Mouse (Mus musculus) forebrain, embryonic 12.5 days (tissue): ENCODE measurements at regions not wholly inside any gene's neighbourhood (a gene's known extent, or its start where the extent isn't known, plus 50 kb on each side); places are given as distances from the start of the nearest gene placed in this dataset.

ENCODE experiments used
- ATAC-seq: fragments of 200-750 bp; cut with Nextera tagmentation; 2 replicates; pipeline ENCODE4 v1.8.0; 2017; ENCODE audit warnings: moderate TSS enrichment; ENCODE audit not compliant: low FRiP score
- H3K27ac ChIP-seq: fragments of 300-500 bp; sonication (generic); 2 replicates; pipeline ENCODE4 v1.5.1; 2016; ENCODE audit warnings: mild to moderate bottlenecking
- H3K27me3 ChIP-seq: fragments of 300-500 bp; sonication (generic); 2 replicates; pipeline ENCODE4 v1.6.1; 2016; ENCODE audit warnings: mild to moderate bottlenecking
- H3K36me3 ChIP-seq: fragments of 300-500 bp; sonication (generic); replicated peaks from 2 replicates; pipeline ENCODE4 v1.6.1; 2016; ENCODE audit warnings: mild to moderate bottlenecking
- H3K4me1 ChIP-seq: fragments of 300-500 bp; sonication (generic); 2 replicates; pipeline ENCODE4 v1.6.1; 2016
- H3K4me2 ChIP-seq: fragments of 300-500 bp; sonication (generic); 2 replicates; pipeline ENCODE4 v1.6.1; 2016; ENCODE audit warnings: mild to moderate bottlenecking, moderate library complexity
- H3K4me3 ChIP-seq: fragments of 300-500 bp; sonication (generic); replicated peaks from 2 replicates; pipeline ENCODE4 v1.5.1; 2016; ENCODE audit warnings: mild to moderate bottlenecking
- H3K9ac ChIP-seq: fragments of 300-500 bp; sonication (generic); 2 replicates; pipeline ENCODE4 v1.6.1; 2016; ENCODE audit warnings: mild to moderate bottlenecking
- H3K9me3 ChIP-seq: fragments of 300-500 bp; sonication (generic); 2 replicates; pipeline ENCODE4 v1.6.1; 2016
- WGBS: fragments of 180-500 bp; shearing (Covaris S2); methylation state at CpG from one replicate; pipeline ENCODE4 v1.1.7; 2016; 5-methylcytosine and 5-hydroxymethylcytosine counted together

GRCm38 (mm10) chr2:7840612-7841011 is 331.2 kb upstream of the Celf2 start:
- H3K4me2 ChIP-seq, result no peak overlapping the region
- no peak for ATAC-seq
- H3K27ac ChIP-seq, result no peak overlapping the region
- 77% methylated on average over 1 of the region's 1 CpGs for WGBS
- no peaks in the 10 kb centered on the region for H3K4me1 ChIP-seq
- no peak overlapping the region for H3K9ac ChIP-seq
- H3K36me3 ChIP-seq, result no peaks in the 10 kb centered on the region
- H3K4me3 ChIP-seq, result no peak overlapping the region
- H3K9me3 ChIP-seq, result no peaks in the 10 kb centered on the region
- no peaks in the 10 kb centered on the region for H3K27me3 ChIP-seq

GRCm38 (mm10) chr2:7837877-7838276 is 328.5 kb upstream of the Celf2 start:
- ATAC-seq, result no peak
- whole genome bisulfite sequencing, result 73% methylated on average over 3 of the region's 3 CpGs

DNA sequence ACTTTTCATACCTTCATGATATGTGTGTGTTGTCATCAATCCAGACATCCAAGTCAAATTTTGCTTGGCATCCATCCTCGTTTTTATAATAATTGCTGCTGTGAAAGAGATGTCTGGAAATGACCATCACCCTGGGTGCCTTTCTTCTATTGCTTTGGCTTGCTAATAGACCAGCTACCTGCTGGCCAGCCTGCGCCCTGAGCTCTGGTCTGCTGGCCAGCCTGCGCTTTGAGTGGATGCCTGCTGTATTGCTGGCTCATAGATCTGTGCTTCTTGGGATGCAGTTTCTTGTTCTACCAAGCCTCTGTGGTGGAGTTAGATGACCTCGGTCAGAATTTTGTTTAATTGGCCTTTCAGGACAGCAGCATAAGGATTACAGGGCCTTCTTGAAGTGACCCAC is 321.9 kb upstream of the Celf2 start:
- 76% methylated on average over 4 of the region's 4 CpGs for WGBS
- no peaks in the 10 kb centered on the region for H3K4me1 ChIP-seq
- H3K4me3 ChIP-seq, result no peak overlapping the region
- H3K4me2 ChIP-seq, result no peak overlapping the region
- no peaks in the 10 kb centered on the region for H3K9me3 ChIP-seq
- no peak overlapping the region for H3K9ac ChIP-seq
- H3K36me3 ChIP-seq, result no peaks in the 10 kb centered on the region
- no peak for ATAC-seq
- H3K27me3 ChIP-seq, result no peaks in the 10 kb centered on the region
- H3K27ac ChIP-seq, result no peak overlapping the region

More at GRCm38 (mm10) chr2:7837877-7838276, 328.5 kb upstream of the Celf2 start:
- no peaks in the 10 kb centered on the region for H3K27me3 ChIP-seq
- no peak overlapping the region for H3K27ac ChIP-seq
- H3K9ac ChIP-seq, result no peak overlapping the region
- H3K9me3 ChIP-seq, result no peaks in the 10 kb centered on the region
- no peaks in the 10 kb centered on the region for H3K36me3 ChIP-seq
- H3K4me1 ChIP-seq, result no peaks in the 10 kb centered on the region
- H3K4me2 ChIP-seq, result no peak overlapping the region
- H3K4me3 ChIP-seq, result no peak overlapping the region

- H3K4me2 ChIP-seq, result no peak overlapping the region
These were observed 316.9 kb upstream of the Celf2 start for GRCm38 (mm10) chr2:7826272-7826671.

GRCm38 (mm10) chr2:7796415-7796814 is 287.1 kb upstream of the Celf2 start:
- H3K9me3 ChIP-seq, result no peaks in the 10 kb centered on the region
- no peak for ATAC-seq
- no peaks in the 10 kb centered on the region for H3K36me3 ChIP-seq
- H3K4me2 ChIP-seq, result no peak overlapping the region
- H3K27ac ChIP-seq, result no peak overlapping the region
- H3K4me1 ChIP-seq, result no peaks in the 10 kb centered on the region
- no peak overlapping the region for H3K9ac ChIP-seq
- 82% methylated on average over 2 of the region's 2 CpGs for WGBS
- H3K27me3 ChIP-seq, result no peaks in the 10 kb centered on the region
- no peak overlapping the region for H3K4me3 ChIP-seq

More at GRCm38 (mm10) chr2:7826272-7826671, 316.9 kb upstream of the Celf2 start:
- 77% methylated on average over 7 of the region's 7 CpGs for WGBS
- Histone ChIP-seq H3K4me3 (no peak overlapping the region), H3K9me3 (no peaks in the 10 kb centered on the region), H3K4me1 (no peaks in the 10 kb centered on the region), H3K9ac (no peak overlapping the region), H3K27ac (no peak overlapping the region), H3K27me3 (no peaks in the 10 kb centered on the region), H3K36me3 (no peaks in the 10 kb centered on the region)
- no peak for ATAC-seq

DNA sequence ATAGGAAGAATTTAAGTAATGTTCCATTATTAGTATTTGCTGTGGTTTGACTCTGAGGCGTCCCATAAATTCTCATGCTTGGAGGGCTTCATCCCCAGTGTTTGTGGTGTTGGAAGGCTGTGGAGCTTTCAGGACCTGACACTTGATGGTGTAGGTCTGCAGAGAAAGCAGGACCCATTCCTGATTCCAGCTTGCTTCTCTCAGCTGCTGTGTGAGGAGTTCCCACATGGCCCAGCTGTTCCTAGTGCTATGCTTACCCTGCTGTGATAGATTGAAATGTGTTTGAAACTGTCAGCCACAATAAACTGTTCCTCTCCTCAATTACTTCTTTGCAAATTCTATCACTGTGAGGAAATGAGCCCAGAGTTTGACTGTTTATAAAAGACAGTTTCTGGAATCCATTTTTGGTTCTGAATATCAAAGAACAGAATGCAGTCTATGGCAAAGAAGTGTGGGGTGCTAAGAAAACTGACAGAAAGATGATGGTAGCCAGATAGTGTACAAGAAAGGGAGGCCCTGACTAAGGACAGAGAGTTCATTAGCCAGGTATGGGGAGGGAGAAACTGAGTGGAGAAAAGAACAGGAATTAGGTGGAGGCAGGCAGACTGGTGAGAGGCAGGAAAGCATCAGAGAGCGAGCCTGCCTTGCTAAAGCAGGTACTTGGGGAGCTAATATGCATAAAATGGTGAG is 283.2 kb upstream of the Celf2 start:
- no peak overlapping the region for H3K4me3 ChIP-seq
- H3K36me3 ChIP-seq, result no peaks in the 10 kb centered on the region
- no peaks in the 10 kb centered on the region for H3K4me1 ChIP-seq
- H3K9ac ChIP-seq, result no peak overlapping the region
- WGBS, result 85% methylated on average over 2 of the region's 2 CpGs
- no peaks in the 10 kb centered on the region for H3K9me3 ChIP-seq
- H3K27me3 ChIP-seq, result no peaks in the 10 kb centered on the region
- H3K27ac ChIP-seq, result no peak overlapping the region
- no peak for ATAC-seq
- H3K4me2 ChIP-seq, result no peak overlapping the region

DNA sequence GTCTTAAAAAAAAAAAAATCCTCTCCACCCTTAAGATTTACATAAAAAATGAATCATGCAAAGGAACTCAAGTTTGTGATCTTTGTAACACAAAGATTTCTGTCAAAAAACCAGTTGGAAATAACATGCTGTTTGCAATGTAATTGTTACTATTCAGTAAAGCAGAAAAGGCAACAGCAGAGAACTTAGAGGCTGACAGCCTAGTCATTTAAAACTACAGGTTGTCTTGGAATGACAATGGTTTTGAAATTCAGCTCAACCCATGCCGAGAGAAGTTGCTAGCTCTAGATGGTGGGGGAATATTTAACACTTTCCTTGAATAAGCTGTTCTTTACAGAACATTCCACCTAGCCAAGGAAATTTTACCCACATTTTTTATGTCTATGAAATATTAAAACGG is 269.2 kb upstream of the Celf2 start:
- Histone ChIP-seq H3K9me3 (no peaks in the 10 kb centered on the region), H3K4me3 (no peak overlapping the region)

DNA sequence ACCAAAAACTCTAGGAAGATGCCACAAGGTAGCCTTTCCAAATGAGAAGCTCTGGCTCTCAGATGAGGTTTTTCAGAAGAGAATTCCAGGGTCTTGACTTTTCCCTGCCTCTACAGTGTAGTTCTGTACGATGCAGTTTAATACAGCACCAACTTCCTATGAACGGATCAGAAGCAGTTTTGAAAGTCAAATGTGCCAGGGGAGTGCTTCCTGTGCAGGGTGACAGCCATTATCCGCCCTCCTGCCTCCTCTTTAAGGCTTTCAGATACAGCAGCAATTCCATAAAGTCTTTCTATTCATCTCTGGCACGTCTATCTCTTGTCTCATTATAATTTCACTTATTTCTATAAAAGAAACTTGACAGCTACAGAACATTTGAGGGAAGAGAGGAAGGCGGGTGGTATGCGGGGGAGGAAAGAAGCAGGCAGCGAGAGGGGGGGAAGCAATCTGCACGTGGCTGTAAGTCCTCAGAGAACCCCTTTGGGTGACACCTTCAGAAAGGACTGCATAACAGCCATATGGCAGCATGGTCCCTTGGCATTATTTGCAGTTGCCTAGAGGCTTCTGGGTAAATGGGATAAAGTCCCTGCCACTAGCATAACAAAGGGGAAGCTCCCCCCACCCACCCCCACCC is 224.9 kb upstream of the Celf2 start:
- H3K9ac ChIP-seq, result no peak overlapping the region
- 58% methylated on average over 8 of the region's 8 CpGs for WGBS
- H3K27me3 ChIP-seq, result no peaks in the 10 kb centered on the region
- no peaks in the 10 kb centered on the region for H3K36me3 ChIP-seq
- no peak overlapping the region for H3K27ac ChIP-seq
- peaks cover 7% of the 10 kb centered on the region; the same call in 1 of the 2 replicates for H3K4me1 ChIP-seq
- H3K9me3 ChIP-seq, result no peaks in the 10 kb centered on the region
- ATAC-seq, result no peak; the same call in 1 of the 2 replicates
- H3K4me3 ChIP-seq, result no peak overlapping the region
- H3K4me2 ChIP-seq, result no peak overlapping the region

More for the DNA sequence above, 269.2 kb upstream of the Celf2 start:
- no peak overlapping the region for H3K9ac ChIP-seq
- H3K36me3 ChIP-seq, result no peaks in the 10 kb centered on the region
- no peaks in the 10 kb centered on the region for H3K27me3 ChIP-seq
- ATAC-seq, result no peak
- no peak overlapping the region for H3K27ac ChIP-seq
- no peaks in the 10 kb centered on the region for H3K4me1 ChIP-seq
- WGBS, result 50% methylated on average over 2 of the region's 2 CpGs
- H3K4me2 ChIP-seq, result no peak overlapping the region

DNA sequence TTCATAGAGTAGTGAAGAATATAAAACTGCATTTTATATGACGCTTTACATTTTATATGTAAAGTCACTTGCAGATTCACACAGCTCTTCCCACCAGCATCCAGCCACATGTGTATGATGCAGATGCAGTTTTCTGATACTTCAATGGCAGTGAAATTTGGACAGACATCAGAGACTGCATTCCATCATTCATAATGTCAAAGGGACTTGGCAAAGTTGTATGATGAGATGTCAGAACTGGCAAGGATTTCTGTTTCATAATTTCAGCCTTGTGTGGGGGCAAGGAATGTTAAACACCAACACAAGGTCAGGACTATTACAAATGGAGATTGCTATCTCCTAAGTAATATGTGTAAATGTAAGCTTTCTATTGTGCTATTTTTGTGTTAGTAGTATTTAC is 221.6 kb upstream of the Celf2 start:
- H3K9me3 ChIP-seq, result no peaks in the 10 kb centered on the region
- no peak for ATAC-seq
- no peak overlapping the region for H3K9ac ChIP-seq
- H3K4me1 ChIP-seq, result peaks cover 7% of the 10 kb centered on the region; the same call in 1 of the 2 replicates
- H3K4me3 ChIP-seq, result no peak overlapping the region
- no peak overlapping the region for H3K4me2 ChIP-seq
- no peaks in the 10 kb centered on the region for H3K36me3 ChIP-seq
- no peaks in the 10 kb centered on the region for H3K27me3 ChIP-seq
- WGBS, result 93% methylated on average over 1 of the region's 1 CpGs
- no peak overlapping the region for H3K27ac ChIP-seq

- H3K9me3 ChIP-seq, result no peaks in the 10 kb centered on the region
- no peak overlapping the region for H3K27ac ChIP-seq
- H3K9ac ChIP-seq, result no peak overlapping the region
- H3K27me3 ChIP-seq, result no peaks in the 10 kb centered on the region
- ATAC-seq, result no peak
- no peaks in the 10 kb centered on the region for H3K36me3 ChIP-seq
- no peak overlapping the region for H3K4me3 ChIP-seq
- H3K4me2 ChIP-seq, result no peak overlapping the region
- WGBS, result 90% methylated on average over 10 of the region's 10 CpGs
- no peaks in the 10 kb centered on the region for H3K4me1 ChIP-seq
These were observed 213.0 kb upstream of the Celf2 start for GRCm38 (mm10) chr2:7722283-7722935.

- no peaks in the 10 kb centered on the region for H3K27me3 ChIP-seq
- no peak for ATAC-seq
- H3K27ac ChIP-seq, result no peak overlapping the region
- no peak overlapping the region for H3K9ac ChIP-seq
- H3K36me3 ChIP-seq, result no peaks in the 10 kb centered on the region
- WGBS, result 71% methylated on average over 1 of the region's 1 CpGs
- H3K9me3 ChIP-seq, result no peaks in the 10 kb centered on the region
- H3K4me1 ChIP-seq, result no peaks in the 10 kb centered on the region
- H3K4me2 ChIP-seq, result no peak overlapping the region
- no peak overlapping the region for H3K4me3 ChIP-seq
These were observed 201.7 kb upstream of the Celf2 start for GRCm38 (mm10) chr2:7711046-7711445.

DNA sequence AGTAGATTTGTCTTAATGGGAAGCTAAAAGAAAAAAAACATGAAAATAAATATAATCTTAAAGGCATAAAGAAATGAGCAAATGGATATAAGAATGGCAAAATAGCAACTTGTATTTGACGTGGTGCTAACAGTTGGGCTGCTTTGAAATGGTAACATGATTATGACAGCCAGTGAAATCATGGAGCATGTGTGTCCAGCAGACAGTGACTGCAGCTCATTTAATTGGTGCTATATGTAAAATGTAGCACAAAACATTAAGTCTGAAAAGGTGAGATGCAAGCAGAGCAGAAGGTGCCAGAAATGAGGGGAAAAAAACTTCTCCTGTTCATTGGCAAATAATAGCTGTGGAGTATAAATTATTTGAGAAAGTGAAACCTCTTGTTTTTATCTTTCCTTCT is 201.1 kb upstream of the Celf2 start:
- no peaks in the 10 kb centered on the region for H3K27me3 ChIP-seq
- no peak overlapping the region for H3K4me2 ChIP-seq
- H3K4me1 ChIP-seq, result no peaks in the 10 kb centered on the region
- no peak for ATAC-seq
- H3K27ac ChIP-seq, result no peak overlapping the region
- no peaks in the 10 kb centered on the region for H3K36me3 ChIP-seq
- H3K9ac ChIP-seq, result no peak overlapping the region
- H3K9me3 ChIP-seq, result no peaks in the 10 kb centered on the region
- 56% methylated on average over 1 of the region's 1 CpGs for WGBS
- no peak overlapping the region for H3K4me3 ChIP-seq

GRCm38 (mm10) chr2:7683355-7683754 is 174.0 kb upstream of the Celf2 start:
- Histone ChIP-seq H3K9ac (no peak overlapping the region), H3K4me3 (no peak overlapping the region), H3K36me3 (no peaks in the 10 kb centered on the region), H3K27ac (no peak overlapping the region), H3K4me1 (no peaks in the 10 kb centered on the region), H3K4me2 (no peak overlapping the region), H3K9me3 (no peaks in the 10 kb centered on the region), H3K27me3 (no peaks in the 10 kb centered on the region)
- 84% methylated on average over 1 of the region's 1 CpGs for WGBS
- ATAC-seq, result no peak
